In genomic region chr3:27766421-27766820, GRCm38 (mm10) we compare ENCODE assay signal across 11 mouse cellular contexts. TPM values are rescaled to one million over a fixed set of nuclear protein-coding genes. Genes with fewer than 3 reads are reported as not detected.
DNase-seq lines count a peak whose midpoint lies in the region; ATAC-seq and TF ChIP-seq lines count a peak whose summit lies in the region.
"Had no signal": no experiment of that assay in that cellular context is flagged by ENCODE, and none has a peak within 500 bp of the region (broad histone marks: within the 10 kb centered on the region; RNA-seq: fewer than 3 reads in every experiment).

No protein-coding gene starts in this region.

- no peaks in the 10 kb centered on the region for H3K79me2 ChIP-seq in heart, adult 2 months (replicated peaks; ENCODE audit: control insufficient read depth, insufficient read depth, low read length)

- no peak for TF ChIP-seq EP300 in heart, adult 2 months (IDR thresholded peaks at IDR 0.05; ENCODE audit: insufficient read depth, low read depth, low read length)
- no peak for TF ChIP-seq EP300 in lung, postnatal 0 days (IDR thresholded peaks at IDR 0.05)

- H3K4me2 ChIP-seq in heart, embryonic 12.5 days = no peak overlapping the region
- no peak overlapping the region for H3K4me2 ChIP-seq in lung, postnatal 0 days (replicated peaks; ENCODE audit: low read depth, low read length)
- H3K4me2 ChIP-seq: limb, embryonic 12.5 days had no signal

- 60% methylated on average over 6 of the region's 6 CpGs for WGBS in heart, adult 2 months
- 57% methylated on average over 6 of the region's 6 CpGs for WGBS in heart, embryonic 12.5 days
- 78% methylated on average over 6 of the region's 6 CpGs for WGBS in spleen, adult 2 months
- WGBS in lung, postnatal 0 days = 26% methylated on average over 6 of the region's 6 CpGs

- no peaks in the 10 kb centered on the region for H3K36me3 ChIP-seq in heart, adult 2 months (ENCODE audit: control insufficient read depth, insufficient read depth, low read length)
- no peaks in the 10 kb centered on the region for H3K36me3 ChIP-seq in heart, embryonic 12.5 days
- no peaks in the 10 kb centered on the region for H3K36me3 ChIP-seq in spleen, adult 2 months (ENCODE audit: control insufficient read depth, insufficient read depth, low read length)
- H3K36me3 ChIP-seq in lung, postnatal 0 days (ENCODE audit: insufficient read depth, low read length) = no peaks in the 10 kb centered on the region
- H3K36me3 ChIP-seq: limb, embryonic 12.5 days had no signal

- ATAC-seq in heart, embryonic 12.5 days (ENCODE audit: insufficient number of reproducible peaks, low FRiP score) = no peak
- ATAC-seq in lung, postnatal 0 days = peak; percentile 69
- ATAC-seq: inflammation-experienced regulatory T-cells, adult 6 months had no signal

- intact Hi-C loops in heart, adult 2 months (cut with DNase I) = no loop called here
- intact Hi-C loops in gastrocnemius, postnatal 14 days (cut with DNase I; ENCODE audit: low total_unique reads) = no loop called here

- peak overlapping the region; percentile 54 for H3K27ac ChIP-seq in heart, adult 2 months
- no peak overlapping the region for H3K27ac ChIP-seq in heart, embryonic 12.5 days (ENCODE audit: poor library complexity, severe bottlenecking)
- H3K27ac ChIP-seq in spleen, adult 2 months (ENCODE audit: insufficient read depth, low read length) = peak overlapping the region; percentile 4; the same call in 1 of the 2 replicates
- peak overlapping the region; percentile 76 for H3K27ac ChIP-seq in lung, postnatal 0 days (ENCODE audit: low read length)
- H3K27ac ChIP-seq: limb, embryonic 12.5 days had no signal

- H3K9ac ChIP-seq in heart, adult 2 months (ENCODE audit: low read depth, low read length) = no peak overlapping the region
- H3K9ac ChIP-seq in heart, embryonic 12.5 days = no peak overlapping the region
- H3K9ac ChIP-seq in lung, postnatal 0 days (replicated peaks; ENCODE audit: low read depth) = no peak overlapping the region
- H3K9ac ChIP-seq: limb, embryonic 12.5 days had no signal

- H3K4me1 ChIP-seq in heart, adult 2 months (ENCODE audit: control insufficient read depth, insufficient read depth, low read length) = peaks cover 4% of the 10 kb centered on the region; the same call in 1 of the 2 replicates
- H3K4me1 ChIP-seq in heart, embryonic 12.5 days (replicated peaks) = peaks cover 7% of the 10 kb centered on the region; the same call in 1 of the 2 replicates
- H3K4me1 ChIP-seq in spleen, adult 2 months (ENCODE audit: control insufficient read depth, insufficient read depth, insufficient read length) = no peaks in the 10 kb centered on the region
- H3K4me1 ChIP-seq in lung, postnatal 0 days (ENCODE audit: insufficient read depth, low read depth, low read length) = peaks cover 6% of the 10 kb centered on the region; the same call in 1 of the 2 replicates
- H3K4me1 ChIP-seq: limb, embryonic 12.5 days had no signal

- no peak for DNase-seq in heart, adult 2 months
- no peak for DNase-seq in spleen, adult 2 months (ENCODE audit: low read depth in 1 of 2, low spot score in 2 of 2)
- DNase-seq in spleen, postnatal 36 days (ENCODE audit: low spot score in 2 of 2) = no peak
- peak; percentile 42 for DNase-seq in lung, postnatal 0 days (ENCODE audit: low spot score)
- DNase-seq in frontal cortex, postnatal 25 days (ENCODE audit: low spot score in 2 of 2) = no peak
- DNase-seq in gastrocnemius, postnatal 14 days = no peak
- DNase-seq in thymus, postnatal 10 days (ENCODE audit: low spot score in 2 of 2) = no peak

- TF ChIP-seq CTCF in heart, adult 2 months (IDR thresholded peaks at IDR 0.05) = no peak
- no peak for TF ChIP-seq CTCF in spleen, adult 2 months (IDR thresholded peaks at IDR 0.05; ENCODE audit: extremely low read depth, insufficient read depth, insufficient read length, insufficient replicate concordance)
- no peak for TF ChIP-seq CTCF in lung, postnatal 0 days (IDR thresholded peaks at IDR 0.05)

- H3K9me3 ChIP-seq in heart, embryonic 12.5 days (replicated peaks) = no peaks in the 10 kb centered on the region
- H3K9me3 ChIP-seq in lung, postnatal 0 days (ENCODE audit: low read length) = no peaks in the 10 kb centered on the region
- H3K9me3 ChIP-seq: limb, embryonic 12.5 days had no signal

- H3K4me3 ChIP-seq in heart, adult 2 months = no peak overlapping the region
- no peak overlapping the region for H3K4me3 ChIP-seq in heart, embryonic 12.5 days
- H3K4me3 ChIP-seq in spleen, adult 2 months (ENCODE audit: extremely low read depth, insufficient read depth, insufficient read length) = no peak overlapping the region
- H3K4me3 ChIP-seq in lung, postnatal 0 days (ENCODE audit: low read depth, low read length) = no peak overlapping the region
- H3K4me3 ChIP-seq: erythroblast, embryonic 14.5 days; limb, embryonic 12.5 days had no signal

- H3K27me3 ChIP-seq in heart, adult 2 months (ENCODE audit: control insufficient read depth, insufficient read depth, low read length) = no peaks in the 10 kb centered on the region
- no peaks in the 10 kb centered on the region for H3K27me3 ChIP-seq in heart, embryonic 12.5 days (replicated peaks)
- no peaks in the 10 kb centered on the region for H3K27me3 ChIP-seq in spleen, adult 2 months (ENCODE audit: control insufficient read depth, insufficient read depth, low read length)
- H3K27me3 ChIP-seq in lung, postnatal 0 days (replicated peaks; ENCODE audit: insufficient read depth, low read length) = no peaks in the 10 kb centered on the region
- H3K27me3 ChIP-seq: limb, embryonic 12.5 days had no signal

- no peak for TF ChIP-seq POLR2A in heart, adult 2 months (IDR thresholded peaks at IDR 0.05; ENCODE audit: insufficient read depth, low read depth, low read length)
- TF ChIP-seq POLR2A in spleen, adult 2 months (IDR thresholded peaks at IDR 0.05; ENCODE audit: low read depth, low read length) = no peak

RNA-seq across cellular contexts. Expression of gene Fndc3b, which starts 55.3 kb away (rescaled TPM):
- total RNA-seq in heart, adult 2 months (2021) = 10 to 100 TPM; 52.1 to 57.4 TPM
- 15.3 and 24.7 TPM in 2 replicates for polyA plus RNA-seq in heart, adult 2 months (2012; rRNA removed)
- polyA plus RNA-seq in heart, embryonic 12.5 days (2016; fragmentation: Nextera tagmentation; extraction: Ambion mirVana) = 36.8 and 43.6 TPM in 2 replicates
- polyA plus RNA-seq in spleen, adult 2 months (2012; rRNA removed) = 3.8 and 5.4 TPM in 2 replicates
- polyA plus RNA-seq in lung, postnatal 0 days (2015; fragmentation: Nextera tagmentation; extraction: Ambion mirVana) = 28.5 and 30.6 TPM in 2 replicates
- 10 to 100 TPM; 30.8 to 35.4 TPM for total RNA-seq in gastrocnemius, postnatal 14 days (2021)
